Mouse (Mus musculus): ENCODE data around the gene Zbtb22.
"Not testable (repeated sequence)": the region's sequence is repeated elsewhere in the genome, so short reads cannot be mapped to it uniquely, and the experiment has no call there.

Zbtb22 gene

GRCm38 (mm10) chr17:33903911-33904651 is 11.6 kb upstream of the Zbtb22 start:
- DNase-seq (ENCODE audit: extremely low spot score) = not testable (repeated sequence)

DNA sequence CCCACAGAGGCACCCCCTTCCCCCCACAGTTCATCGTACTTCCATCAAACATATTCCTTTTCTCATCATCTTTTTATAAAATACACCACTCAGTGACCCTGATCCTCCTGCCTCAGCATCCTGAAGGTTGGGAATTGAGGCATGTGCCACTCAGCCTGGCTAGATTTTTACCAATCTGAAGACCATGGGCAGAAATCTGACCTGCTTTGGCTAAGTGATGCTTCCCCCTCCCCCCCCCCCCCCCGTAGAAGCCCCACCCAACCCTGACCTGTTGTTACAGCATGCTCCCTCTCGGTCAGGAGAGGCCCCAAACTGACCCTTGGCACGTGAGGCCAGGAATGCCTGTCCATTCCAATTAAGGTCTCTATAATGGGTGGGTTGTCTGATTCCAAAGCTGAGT is 10.9 kb upstream of the Zbtb22 start, which contains the start of gene Platr17:
TSS of gene Platr17 (plus strand) at position 301 of the 400 bp plus-strand sequence.
- DNase-seq (ENCODE audit: extremely low spot score) = not testable (repeated sequence)

GRCm38 (mm10) chr17:33908331-33909076 is 7.2 kb upstream of the Zbtb22 start:
- DNase-seq (ENCODE audit: extremely low spot score) = peak; percentile 51

DNA sequence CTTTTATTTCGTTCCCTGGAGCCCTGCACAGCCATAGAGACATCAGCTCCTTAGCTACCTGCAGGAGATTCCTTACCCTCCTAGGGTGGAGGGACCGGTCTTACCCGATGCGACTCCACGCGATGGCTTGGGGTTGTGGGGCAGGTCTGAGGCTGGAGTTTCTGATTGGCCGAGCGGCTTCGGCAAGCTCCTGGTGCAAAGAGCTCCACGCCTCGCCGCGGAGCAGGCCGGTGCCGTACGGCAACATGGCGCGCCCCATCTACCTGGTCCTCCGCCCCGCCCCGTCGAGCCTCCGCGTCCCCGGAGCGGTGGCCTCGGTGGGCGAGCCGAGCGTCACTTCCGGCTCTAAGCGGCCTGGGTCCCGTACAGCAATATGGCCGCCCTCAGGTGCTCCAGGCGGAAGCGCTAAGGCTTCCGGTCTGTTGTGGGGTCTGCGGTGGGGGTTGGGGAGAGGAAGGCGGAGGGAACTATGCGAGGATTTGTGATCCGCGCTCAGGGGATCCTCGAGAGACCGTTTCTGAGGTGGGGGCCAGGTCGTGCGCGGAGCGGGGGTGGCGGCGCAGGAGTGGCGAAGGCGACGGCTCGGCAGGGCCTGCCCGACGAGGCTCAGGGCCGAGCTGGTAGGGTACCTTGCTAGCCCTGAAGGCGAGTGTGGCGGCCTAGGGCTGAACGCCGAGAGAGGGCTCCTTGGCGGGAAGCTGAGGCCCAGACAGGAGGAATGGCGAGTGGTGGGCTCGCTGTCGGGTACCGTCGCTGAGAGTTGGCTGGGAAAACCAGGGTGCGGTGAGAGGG is 6.4 kb upstream of the Zbtb22 start, which contains the start of gene Daxx:
TSS of gene Daxx (plus strand) at position 338 of the 792 bp plus-strand sequence.
- peak; percentile 99 for DNase-seq (ENCODE audit: extremely low spot score)

- no peak for DNase-seq (ENCODE audit: extremely low spot score)
These were observed 5.8 kb upstream of the Zbtb22 start for GRCm38 (mm10) chr17:33909869-33910250.

GRCm38 (mm10) chr17:33910346-33911051 is 5.2 kb upstream of the Zbtb22 start:
- no peak for DNase-seq (ENCODE audit: extremely low spot score)

GRCm38 (mm10) chr17:33911052-33911812 is 4.5 kb upstream of the Zbtb22 start:
- DNase-seq (ENCODE audit: extremely low spot score) = no peak

DNA sequence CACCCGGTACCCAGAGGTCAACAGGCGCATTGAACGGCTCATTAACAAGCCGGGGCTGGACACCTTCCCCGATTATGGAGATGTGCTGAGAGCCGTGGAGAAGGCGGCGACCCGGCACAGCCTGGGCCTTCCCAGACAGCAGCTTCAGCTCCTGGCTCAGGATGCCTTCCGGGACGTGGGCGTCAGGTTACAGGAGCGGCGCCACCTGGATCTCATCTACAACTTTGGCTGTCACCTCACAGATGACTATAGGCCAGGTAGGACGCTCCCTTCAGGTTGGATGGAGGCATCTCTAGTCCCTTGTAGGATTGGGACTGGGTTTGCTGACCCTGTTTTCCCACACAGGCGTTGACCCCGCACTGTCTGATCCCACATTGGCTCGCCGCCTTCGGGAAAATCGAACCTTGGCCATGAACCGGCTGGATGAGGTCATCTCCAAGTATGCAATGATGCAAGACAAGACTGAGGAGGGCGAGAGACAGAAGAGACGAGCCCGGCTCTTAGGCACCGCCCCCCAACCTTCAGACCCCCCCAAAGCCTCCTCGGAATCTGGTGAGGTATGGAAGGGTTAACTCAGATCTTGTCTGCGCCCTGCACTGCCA is 3.8 kb upstream of the Zbtb22 start:
- DNase-seq (ENCODE audit: extremely low spot score) = no peak

DNA sequence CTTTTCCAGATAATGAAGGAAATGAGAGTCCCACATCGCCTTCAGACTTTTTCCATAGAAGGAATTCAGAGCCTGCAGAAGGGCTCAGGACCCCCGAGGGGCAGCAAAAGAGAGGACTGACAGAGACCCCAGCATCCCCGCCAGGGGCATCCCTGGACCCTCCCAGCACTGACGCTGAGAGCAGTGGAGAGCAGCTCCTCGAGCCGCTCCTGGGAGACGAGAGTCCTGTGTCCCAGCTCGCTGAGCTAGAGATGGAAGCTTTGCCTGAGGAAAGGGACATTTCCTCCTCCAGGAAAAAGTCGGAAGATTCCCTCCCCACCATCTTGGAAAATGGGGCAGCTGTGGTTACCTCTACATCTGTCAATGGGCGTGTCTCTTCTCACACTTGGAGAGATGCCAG is 2.4 kb upstream of the Zbtb22 start:
- DNase-seq (ENCODE audit: extremely low spot score) = no peak

DNA sequence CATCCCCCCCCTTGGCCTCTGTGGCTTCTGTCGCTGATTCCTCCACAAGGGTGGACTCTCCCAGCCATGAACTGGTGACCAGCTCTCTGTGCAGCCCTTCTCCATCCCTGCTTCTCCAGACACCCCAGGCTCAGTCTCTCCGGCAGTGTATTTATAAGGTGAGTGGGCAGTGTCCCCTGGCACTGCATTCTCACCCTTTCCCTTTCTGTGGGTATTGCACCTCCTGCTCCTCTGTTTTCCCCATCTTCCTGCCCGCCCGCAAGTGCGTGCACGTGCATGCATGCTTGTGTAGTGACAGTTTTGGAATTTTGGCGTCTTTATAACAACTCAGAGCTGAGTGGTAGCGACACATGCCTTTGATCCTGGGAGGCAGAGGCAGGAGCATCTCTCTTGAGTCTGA is 1.8 kb upstream of the Zbtb22 start:
- no peak for DNase-seq (ENCODE audit: extremely low spot score)

DNA sequence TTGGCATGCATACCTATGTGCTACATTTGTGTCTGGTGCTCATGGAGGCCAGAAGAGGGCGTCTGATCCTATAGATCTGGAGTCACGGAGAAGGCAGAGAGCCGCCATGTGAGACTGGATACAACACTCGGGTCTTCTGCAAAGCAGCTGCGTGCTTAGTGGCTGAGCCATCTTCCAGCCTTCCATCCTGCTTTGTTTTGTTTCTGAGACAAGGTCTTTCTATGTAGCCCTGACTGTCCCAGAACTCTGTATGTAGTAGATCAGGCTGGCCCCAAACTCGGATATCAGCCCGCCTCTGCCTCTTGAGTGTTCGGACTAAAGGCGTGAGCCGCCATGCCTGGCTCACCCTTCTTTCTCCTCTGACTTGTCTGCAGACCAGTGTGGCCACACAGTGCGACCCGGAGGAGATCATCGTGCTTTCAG is 724 bp upstream of the Zbtb22 start:
- DNase-seq (ENCODE audit: extremely low spot score) = no peak

DNA sequence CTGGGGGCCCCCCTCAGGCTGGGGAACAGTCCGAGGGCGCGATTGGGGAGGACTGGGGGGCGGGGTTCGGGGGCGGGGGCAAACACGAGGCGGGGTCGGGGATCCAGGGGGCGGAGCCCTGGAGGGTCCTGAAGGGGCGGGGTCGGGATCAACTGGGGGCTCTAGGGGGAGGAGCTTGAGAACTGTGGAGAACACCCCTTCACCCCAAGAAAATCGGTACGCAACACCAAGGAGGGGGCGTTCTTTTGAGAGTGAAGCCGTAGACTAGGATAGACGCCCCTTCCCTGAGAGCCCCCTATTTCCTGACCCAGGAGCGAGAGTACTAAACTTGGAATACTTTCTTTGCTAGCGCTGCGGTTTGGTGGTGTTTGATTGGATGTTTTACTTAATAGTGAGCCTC is 590 bp downstream of the Zbtb22 start:
- DNase-seq (ENCODE audit: extremely low spot score) = no peak

DNA sequence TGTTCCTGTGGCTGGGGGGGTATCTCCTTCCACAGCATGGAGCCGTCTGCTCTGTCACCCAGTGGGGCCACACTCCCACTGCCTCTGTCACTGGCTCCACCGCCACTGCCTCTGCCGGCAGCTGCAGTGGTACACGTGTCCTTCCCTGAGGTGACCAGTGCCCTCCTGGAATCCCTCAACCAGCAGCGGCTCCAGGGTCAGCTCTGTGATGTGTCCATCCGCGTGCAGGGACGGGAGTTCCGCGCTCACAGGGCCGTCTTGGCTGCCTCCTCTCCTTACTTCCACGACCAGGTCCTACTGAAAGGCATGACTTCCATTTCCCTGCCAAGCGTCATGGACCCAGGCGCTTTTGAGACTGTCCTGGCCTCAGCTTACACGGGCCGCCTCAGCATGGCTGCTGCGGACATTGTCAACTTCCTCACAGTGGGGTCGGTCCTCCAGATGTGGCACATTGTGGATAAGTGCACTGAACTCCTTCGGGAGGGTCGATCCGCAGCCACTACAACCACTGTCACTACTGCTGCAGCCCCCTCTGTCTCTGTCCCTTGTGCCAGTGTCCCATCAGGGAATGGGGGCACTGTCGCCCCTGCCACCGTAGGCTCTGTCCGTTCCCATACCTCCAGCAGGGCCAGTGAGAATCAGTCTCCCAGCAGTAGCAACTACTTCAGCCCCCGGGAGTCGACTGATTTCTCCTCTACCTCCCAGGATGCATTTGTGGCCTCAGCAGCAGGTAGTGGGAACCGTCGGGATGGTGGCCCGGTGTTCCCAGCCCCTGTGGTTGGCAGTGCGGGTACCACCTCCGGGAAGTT is 1.3 kb downstream of the Zbtb22 start:
- no peak for DNase-seq (ENCODE audit: extremely low spot score)

DNA sequence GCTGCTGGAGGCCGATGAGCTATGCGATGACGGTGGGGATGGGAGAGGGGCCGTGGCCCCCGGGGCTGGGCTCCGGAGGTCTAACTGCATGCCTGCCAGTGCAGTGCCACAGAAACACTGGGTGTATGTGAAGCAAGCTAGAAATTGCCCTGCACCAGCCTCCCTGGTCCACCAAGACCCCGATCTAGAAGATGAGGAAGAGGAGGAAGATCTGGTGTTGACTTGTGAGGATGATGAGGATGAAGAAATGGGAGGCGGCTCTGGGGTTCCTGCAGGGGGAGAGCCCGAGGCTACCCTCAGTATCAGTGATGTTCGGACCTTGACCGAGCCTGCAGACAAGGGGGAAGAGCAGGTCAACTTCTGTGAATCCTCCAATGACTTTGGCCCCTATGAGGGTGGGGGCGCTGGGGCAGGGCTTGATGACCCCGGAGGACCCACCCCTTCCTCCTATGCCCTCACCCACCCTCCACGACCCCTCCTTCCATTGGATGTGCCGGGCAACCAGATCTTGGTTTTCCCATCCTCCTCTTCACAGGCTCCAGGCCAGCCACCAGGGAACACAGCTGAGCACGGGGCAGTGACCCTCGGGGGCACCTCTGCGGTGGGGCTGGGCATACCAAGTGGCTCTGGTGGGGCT is 2.1 kb downstream of the Zbtb22 start:
- no peak for DNase-seq (ENCODE audit: extremely low spot score)

- no peak for DNase-seq (ENCODE audit: extremely low spot score)
These were observed 2.8 kb downstream of the Zbtb22 start for GRCm38 (mm10) chr17:33918293-33919203.

GRCm38 (mm10) chr17:33919351-33920281 is 3.9 kb downstream of the Zbtb22 start:
- peak; percentile 60 for DNase-seq (ENCODE audit: extremely low spot score)

Data from embryo, embryonic 9.5 days (tissue).